Mouse (Mus musculus) spleen, adult 2 months (tissue): ENCODE data around the gene Sohlh1.

ENCODE experiments used
- CTCF ChIP-seq: fragments of 200-500 bp; IDR thresholded peaks from 2 replicates; pipeline ENCODE4 v1.5.1; 2011; ENCODE audit warnings: mild to moderate bottlenecking, inconsistent platforms; ENCODE audit not compliant: insufficient read depth, insufficient read length, insufficient replicate concordance; ENCODE audit errors: extremely low read depth
- POLR2A ChIP-seq: fragments of 200-500 bp; IDR thresholded peaks from 2 replicates; pipeline ENCODE4 v1.6.1; 2011; ENCODE audit warnings: low read depth, low read length, inconsistent platforms

GRCm38 (mm10) chr2:25844097-25844496, 3.0 kb downstream of the Sohlh1 start:
- no peak for TF ChIP-seq POLR2A
- TF ChIP-seq CTCF = no peak
